Mouse (Mus musculus): ENCODE results near the gene Rita1.

DNA sequence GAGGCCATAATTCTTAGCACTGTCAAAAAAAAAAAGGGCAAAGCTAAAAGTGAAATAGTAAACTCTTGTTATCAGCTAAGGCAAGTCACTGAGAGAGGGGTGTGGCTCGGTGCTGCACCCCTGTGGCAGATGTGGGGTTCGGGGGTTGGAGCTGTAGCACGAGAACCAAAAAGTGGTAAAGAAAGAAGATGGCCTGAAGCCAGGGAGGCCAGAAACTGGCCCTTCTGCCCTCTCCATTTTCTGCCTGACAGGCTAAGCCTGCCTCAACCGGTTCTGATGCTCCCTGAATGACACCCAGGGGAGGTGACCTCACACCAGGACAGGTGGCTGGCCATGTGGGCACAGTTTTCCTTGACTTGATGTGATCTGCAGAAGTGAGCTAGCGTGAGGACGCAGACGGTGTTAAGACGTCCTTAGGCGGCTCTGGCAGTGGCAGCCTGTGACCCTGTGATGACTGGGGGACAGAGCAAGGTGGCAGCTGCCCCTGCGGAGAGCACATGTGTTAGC lies 34.4 kb downstream of the Rita1 start:
- TF ChIP-seq CTCF (IDR thresholded peaks at IDR 0.05; ENCODE audit: extremely low read depth, insufficient read depth, low read length), result no peak
- no peak for TF ChIP-seq POLR2A (IDR thresholded peaks at IDR 0.05; ENCODE audit: extremely low read depth, insufficient read depth, low read length)
